Mouse (Mus musculus) urinary bladder, adult 2 months (tissue): ENCODE results near the gene Vrk3. TPM values are rescaled to one million over a fixed set of nuclear protein-coding genes. Genes with fewer than 3 reads are reported as not detected.

Experiments
- DNase-seq: peaks from one replicate; pipeline ENCODE4 v3.0.0; 2022; ENCODE audit warnings: low spot score
- polyA plus RNA-seq: library from polyadenylated mRNA; depleted of rRNA; stranded (reverse); fragments of >200 nt; gene quantifications from 2 replicates; pipeline ENCODE4 v1.2.3, GENCODE M21; 2012; rRNA removed

Gene Vrk3
- polyA plus RNA-seq, 1 experiment: 36.3 TPM

DNA sequence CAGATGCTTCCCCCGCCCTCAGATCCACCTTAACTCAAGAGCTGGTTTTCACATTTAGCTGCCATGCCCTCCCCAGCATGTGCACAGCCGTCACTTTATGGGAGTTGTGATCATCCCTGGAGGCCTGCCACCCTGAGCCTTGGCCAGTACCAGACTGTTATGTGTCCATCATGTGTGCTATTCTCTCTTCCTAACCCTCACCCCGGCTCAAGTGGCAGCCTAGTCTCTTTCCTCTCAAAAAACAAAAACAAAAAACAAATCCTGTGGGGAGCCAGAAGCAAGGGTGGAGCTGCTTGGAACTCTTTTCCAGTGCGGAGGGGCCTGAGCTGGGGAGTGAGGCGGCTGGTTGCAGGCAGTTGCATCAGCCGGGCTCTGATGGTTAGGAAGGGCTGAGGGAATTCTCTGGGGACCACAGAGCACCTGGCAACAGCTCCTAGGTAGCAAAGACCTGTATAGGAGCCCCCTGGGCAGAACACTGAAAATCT, 70.6 kb downstream of the Vrk3 start:
- DNase-seq: peak; percentile 30

DNA sequence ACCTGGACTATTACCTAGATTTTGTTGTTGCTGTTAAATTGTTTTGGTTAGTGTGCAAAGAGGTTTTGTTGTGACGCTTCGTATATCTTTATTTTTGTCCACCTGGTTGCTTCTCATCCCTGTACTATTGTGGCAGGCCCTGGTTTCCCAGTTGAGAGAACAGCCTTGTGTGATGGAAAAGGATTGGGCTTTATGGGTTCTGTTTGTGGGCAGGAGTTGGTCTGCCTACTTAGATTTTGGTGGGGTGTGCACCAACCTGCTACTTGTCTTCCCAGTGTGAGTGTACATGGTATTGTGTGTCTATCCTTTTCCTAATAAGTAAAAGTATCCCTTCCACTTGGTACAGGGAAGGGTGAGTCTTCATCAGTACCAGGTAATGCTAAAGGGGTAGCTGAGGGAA, 71.2 kb downstream of the Vrk3 start:
- DNase-seq: peak; percentile 6

DNA sequence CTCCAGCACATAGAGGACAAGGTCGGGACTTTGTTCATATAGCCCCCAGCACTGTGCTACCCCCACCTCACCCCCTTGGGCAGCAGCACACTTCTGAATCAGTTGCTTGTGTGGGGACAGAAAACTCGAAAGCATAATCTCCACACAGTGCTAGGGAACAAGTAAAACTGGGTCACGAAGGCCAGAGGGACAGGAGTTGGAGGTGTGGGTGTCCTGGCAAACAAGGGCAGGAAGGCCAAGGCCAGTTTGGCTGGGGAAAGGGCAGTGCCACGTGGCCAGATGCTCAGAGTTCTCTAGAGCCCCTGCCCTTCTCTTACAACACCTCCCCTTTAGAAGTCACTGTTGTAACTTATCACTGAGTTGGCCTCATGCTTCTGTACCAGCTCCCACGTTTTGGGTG, 71.7 kb downstream of the Vrk3 start:
- peak; percentile 17 for DNase-seq

DNA sequence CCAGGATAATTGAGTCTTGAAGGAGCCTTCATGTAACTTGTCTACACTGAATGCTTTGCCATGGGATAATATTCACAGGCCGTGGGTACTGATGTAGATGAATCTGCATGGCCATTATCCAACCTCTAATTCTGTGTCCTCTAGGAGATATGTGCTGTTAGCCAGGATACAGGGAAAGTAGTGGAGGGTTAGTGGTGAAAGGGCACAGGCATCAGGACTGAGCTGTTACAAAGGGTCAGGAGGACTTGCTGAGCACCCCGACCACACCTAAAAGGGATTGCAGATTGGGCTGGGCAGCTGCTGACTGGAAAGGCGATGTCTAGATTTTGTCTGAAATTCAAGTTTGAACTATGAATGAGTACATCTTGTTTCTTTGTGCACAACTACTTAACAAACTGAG, 72.3 kb downstream of the Vrk3 start:
- peak; percentile 6 for DNase-seq

DNA sequence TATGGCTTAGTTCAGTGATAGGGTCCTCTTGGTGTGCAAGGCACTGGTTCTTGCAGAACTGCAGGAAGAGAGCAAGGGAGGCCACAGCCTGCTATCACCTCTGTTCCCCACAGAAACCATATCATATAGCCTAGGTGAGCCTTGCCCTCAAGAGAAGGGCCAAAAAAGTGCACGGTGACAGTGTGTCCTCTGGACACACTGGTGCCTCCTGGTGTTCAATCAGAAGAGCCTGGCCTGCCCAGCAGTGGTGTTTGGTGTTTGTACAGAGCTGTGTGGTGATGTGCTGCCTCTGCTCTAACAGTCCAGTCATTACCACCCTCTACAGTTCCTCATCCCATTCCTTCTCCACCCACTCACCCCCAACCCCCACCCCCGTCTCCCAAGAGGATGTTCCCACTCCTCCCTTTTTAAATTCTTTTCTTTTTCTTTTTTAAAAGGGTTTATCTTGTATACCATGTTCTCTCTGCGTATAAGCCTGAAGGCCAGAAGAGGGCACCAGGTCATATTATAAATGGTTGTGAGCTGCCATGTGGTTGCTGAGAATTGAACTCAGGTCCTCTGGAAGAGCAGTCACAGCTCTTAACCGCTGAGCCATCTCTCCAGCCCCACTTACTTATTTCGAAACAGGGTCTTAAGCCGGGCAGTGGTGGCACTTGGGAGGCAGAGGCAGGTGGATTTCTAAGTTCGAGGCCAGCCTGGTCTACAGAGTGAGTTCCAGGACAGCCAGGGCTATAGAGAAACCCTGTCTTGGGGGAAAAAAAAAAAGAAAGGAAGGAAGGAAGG, 73.6 kb downstream of the Vrk3 start:
- DNase-seq: peak; percentile 15

DNA sequence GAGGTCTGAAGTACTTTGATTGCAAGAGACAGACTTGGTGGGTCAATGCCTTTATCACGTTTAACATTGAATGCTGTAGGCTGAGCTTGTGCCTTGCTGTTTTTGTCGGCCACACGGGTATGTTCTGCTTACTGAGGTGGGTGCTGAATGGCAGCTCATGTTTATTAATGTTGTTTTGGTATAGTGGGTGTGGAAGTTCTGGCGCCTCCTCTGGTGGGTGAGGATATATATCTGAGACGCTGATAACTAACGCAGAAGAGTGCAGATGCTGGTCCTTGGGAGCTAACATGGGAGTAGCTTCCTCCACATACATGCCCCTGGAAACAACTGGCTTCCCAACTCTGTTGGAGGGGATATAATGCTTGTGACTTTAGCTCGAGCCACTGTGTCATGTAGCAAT, 75.2 kb downstream of the Vrk3 start:
- DNase-seq: no peak

DNA sequence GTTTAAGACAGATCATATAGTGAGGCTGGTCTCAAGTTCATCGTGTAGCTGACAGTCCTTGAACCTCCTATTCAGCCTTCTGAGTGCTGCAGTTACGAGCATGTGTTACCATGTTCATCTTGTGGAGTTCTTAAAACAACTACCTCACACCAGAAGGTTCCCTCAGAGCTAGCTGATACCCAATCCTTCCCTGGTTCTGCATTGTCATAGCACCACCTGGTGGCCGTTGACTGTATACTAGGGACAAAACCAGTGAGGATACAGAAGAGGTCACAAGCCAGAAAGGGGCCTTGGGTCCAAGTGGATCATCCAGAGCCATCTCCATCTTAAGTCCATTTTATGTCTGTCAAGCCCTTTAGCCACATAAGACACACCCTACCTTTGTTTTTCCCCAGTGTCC, 76.7 kb downstream of the Vrk3 start:
- no peak for DNase-seq

DNA sequence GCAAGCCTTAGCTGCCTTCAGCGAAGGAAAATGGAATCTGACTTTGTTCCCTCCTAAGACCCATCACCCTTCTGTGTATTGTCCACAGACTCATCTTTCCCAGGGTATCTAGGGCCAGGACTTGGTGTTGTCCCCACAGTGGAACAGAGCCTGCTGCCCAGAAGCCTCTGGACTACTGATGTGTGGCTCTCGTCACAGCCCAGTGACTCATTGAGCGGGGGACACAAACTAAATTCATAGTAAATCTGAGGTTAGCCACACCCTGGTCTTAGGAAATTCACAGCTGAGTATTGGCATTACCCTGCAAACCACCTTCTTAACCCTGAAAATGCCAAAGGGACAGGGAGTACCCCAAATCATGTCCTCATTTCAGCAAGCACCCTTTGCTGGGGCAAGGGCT, 78.6 kb downstream of the Vrk3 start:
- no peak for DNase-seq

Other genes with a start within 250 kb of the Vrk3 start
- gene Mybpc2, start 223.8 kb upstream of the Vrk3 start, polyA plus RNA-seq: 0.63 and 0.69 TPM in 2 replicates
- gene Spib, start 216.3 kb upstream of the Vrk3 start, polyA plus RNA-seq: 0.38 and 0.41 TPM in 2 replicates
- gene Pold1, start 199.6 kb upstream of the Vrk3 start, polyA plus RNA-seq: 15.8 and 19.7 TPM in 2 replicates
- 89.0 and 106 TPM in 2 replicates for gene Nr1h2, start 194.5 kb upstream of the Vrk3 start, polyA plus RNA-seq
- 5.3 TPM in 2 replicates for gene Napsa, start 176.0 kb upstream of the Vrk3 start, polyA plus RNA-seq
- 0.43 and 1.1 TPM in 2 replicates for gene Kcnc3, start 157.7 kb upstream of the Vrk3 start, polyA plus RNA-seq
- 8.7 and 16.9 TPM in 2 replicates for gene Myh14, start 77.6 kb upstream of the Vrk3 start, polyA plus RNA-seq
- not detected in 2 replicates for gene Izumo2, start 39.7 kb upstream of the Vrk3 start, polyA plus RNA-seq
- 0.32 and 0.41 TPM in 2 replicates for gene Zfp473, start 2.6 kb downstream of the Vrk3 start, polyA plus RNA-seq
- 30.5 and 34.7 TPM in 2 replicates for gene Nup62, start 67.7 kb downstream of the Vrk3 start, polyA plus RNA-seq
- 1.7 and 2.5 TPM in 2 replicates for gene Il4i1, start 68.0 kb downstream of the Vrk3 start, polyA plus RNA-seq
- 43.4 and 63.6 TPM in 2 replicates for gene Atf5, start 68.2 kb downstream of the Vrk3 start, polyA plus RNA-seq
- 93.8 and 99.5 TPM in 2 replicates for gene Akt1s1, start 100.6 kb downstream of the Vrk3 start, polyA plus RNA-seq
- gene Tbc1d17, start 100.7 kb downstream of the Vrk3 start, polyA plus RNA-seq: 67.3 and 68.9 TPM in 2 replicates
- gene Pnkp, start 108.7 kb downstream of the Vrk3 start, polyA plus RNA-seq: 23.4 and 24.1 TPM in 2 replicates
- 176 and 195 TPM in 2 replicates for gene Ptov1, start 121.4 kb downstream of the Vrk3 start, polyA plus RNA-seq
- 57.8 and 66.1 TPM in 2 replicates for gene Med25, start 144.3 kb downstream of the Vrk3 start, polyA plus RNA-seq
- 47.7 and 53.9 TPM in 2 replicates for gene Fuz, start 147.7 kb downstream of the Vrk3 start, polyA plus RNA-seq
- gene Ap2a1, start 181.1 kb downstream of the Vrk3 start, polyA plus RNA-seq: 74.2 and 77.7 TPM in 2 replicates
- 0.03 and 0.08 TPM in 2 replicates for gene Tsks, start 194.8 kb downstream of the Vrk3 start, polyA plus RNA-seq
- 26.1 and 26.8 TPM in 2 replicates for gene Cpt1c, start 226.4 kb downstream of the Vrk3 start, polyA plus RNA-seq
- gene Prmt1, start 238.2 kb downstream of the Vrk3 start, polyA plus RNA-seq: 183 and 244 TPM in 2 replicates
- 133 and 171 TPM in 2 replicates for gene Irf3, start 249.2 kb downstream of the Vrk3 start, polyA plus RNA-seq